Mouse (Mus musculus) small intestine, adult 2 months (tissue): ENCODE results near the gene F5.

Experiments used
- CTCF ChIP-seq: fragments of 200-500 bp; IDR thresholded peaks from 2 replicates; pipeline ENCODE4 v1.5.1; 2012; ENCODE audit warnings: low read depth, mild to moderate bottlenecking, control low read depth, inconsistent platforms, low read length, moderate library complexity, mixed read lengths; ENCODE audit not compliant: insufficient replicate concordance, insufficient read length; ENCODE audit errors: extremely low read depth
- POLR2A ChIP-seq: fragments of 200-500 bp; IDR thresholded peaks from 2 replicates; pipeline ENCODE4 v1.6.1; 2012; ENCODE audit warnings: low read depth, mild to moderate bottlenecking, control low read depth, inconsistent platforms, low read length, moderate library complexity

GRCm38 (mm10) chr1:164130013-164130412 lies 21.6 kb upstream of the F5 start:
- TF ChIP-seq CTCF (no peak), POLR2A (no peak)
